Mouse (Mus musculus): Measurements from ENCODE around the gene Rab14. TPM values are rescaled to one million over a fixed set of nuclear protein-coding genes. Genes with fewer than 3 reads are reported as not detected.

The Rab14 gene
- 255 and 280 TPM in 2 replicates for polyA plus RNA-seq (2016; fragmentation: Nextera tagmentation; extraction: Ambion mirVana)

DNA sequence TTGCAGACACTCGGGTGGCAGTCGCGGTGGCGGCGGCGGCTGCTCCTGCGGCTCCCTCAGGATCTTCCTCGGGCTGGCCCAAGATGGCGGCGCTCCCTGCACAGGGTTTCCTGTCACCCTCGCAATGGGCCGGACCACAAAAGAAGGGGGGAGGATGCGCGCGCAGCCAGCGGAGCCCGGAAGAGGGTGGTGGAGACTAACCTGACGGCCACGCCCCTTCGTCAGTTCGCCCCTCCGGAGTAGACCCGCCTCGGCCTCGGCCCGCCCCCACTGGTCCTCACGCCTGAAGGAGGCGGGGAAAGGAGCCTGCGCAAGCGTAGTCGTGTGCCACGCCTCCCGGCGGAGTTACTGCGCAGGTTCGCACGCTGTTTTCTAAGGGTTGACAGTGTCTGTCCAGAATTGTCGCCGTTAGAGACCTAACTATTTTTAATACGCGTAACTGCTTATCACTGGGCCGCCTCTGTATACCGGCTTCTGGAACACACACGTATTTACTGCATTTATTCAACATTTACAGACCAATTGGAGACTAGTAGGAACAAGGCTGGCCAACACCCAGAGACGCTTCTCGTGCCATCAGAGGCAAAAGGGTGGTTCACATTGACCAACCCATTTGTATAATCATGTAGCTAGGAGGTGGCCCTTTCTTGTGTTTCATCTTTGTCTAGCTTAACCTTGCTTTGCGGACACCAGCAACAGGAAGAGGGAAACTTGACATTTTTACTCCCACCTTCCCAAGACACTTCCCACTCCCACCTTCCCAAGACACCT is at the start of gene Rab14:
Gene Rab14 (minus strand): TSS at position 223 of the 771 bp plus-strand sequence.
- H3K4me3 ChIP-seq: peak within 1 kb of the TSS; percentile 89
- no peaks in the 10 kb centered on the region for H3K36me3 ChIP-seq
- peak within 1 kb of the TSS; percentile 99 for H3K27ac ChIP-seq (ENCODE audit: poor library complexity, severe bottlenecking)
- H3K4me2 ChIP-seq: peak within 1 kb of the TSS; percentile 76
- ATAC-seq (ENCODE audit: insufficient number of reproducible peaks, low FRiP score): peak; percentile 98
- peak within 1 kb of the TSS; percentile 99 for H3K9ac ChIP-seq
- under 1% methylated on average over 45 of the region's 47 CpGs for WGBS
- H3K27me3 ChIP-seq (replicated peaks): no peaks in the 10 kb centered on the region
- H3K4me1 ChIP-seq (replicated peaks): peaks cover 15% of the 10 kb centered on the region
- H3K9me3 ChIP-seq (replicated peaks): no peaks in the 10 kb centered on the region

DNA sequence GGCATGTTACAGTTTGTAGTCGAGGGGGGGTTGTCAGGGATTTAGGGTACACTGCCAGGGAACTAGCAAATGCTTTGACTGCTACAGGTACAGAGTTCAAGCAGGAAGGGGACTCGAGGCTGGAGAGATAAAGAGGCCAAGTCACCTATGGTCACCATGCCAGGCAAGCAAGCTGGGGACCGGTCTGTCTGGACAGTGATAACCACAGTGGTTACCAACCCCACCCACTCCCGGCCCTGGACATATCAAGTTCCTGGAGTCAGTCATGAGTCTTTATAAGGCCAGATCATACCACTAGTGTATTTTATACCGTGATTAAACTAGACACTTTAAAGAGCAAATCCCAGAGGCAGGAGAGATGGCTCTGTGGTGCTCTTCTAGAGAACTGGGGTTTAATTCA is 46.8 kb upstream of the Rab14 start:
- no peak for ATAC-seq (ENCODE audit: insufficient number of reproducible peaks, low FRiP score)
- Histone ChIP-seq H3K36me3 (no peaks in the 10 kb centered on the region), H3K4me1 (replicated peaks) (peaks cover 4% of the 10 kb centered on the region; the same call in 1 of the 2 replicates), H3K9ac (no peak overlapping the region), H3K9me3 (replicated peaks) (no peaks in the 10 kb centered on the region), H3K27me3 (replicated peaks) (no peaks in the 10 kb centered on the region), H3K4me2 (no peak overlapping the region), H3K27ac (ENCODE audit: poor library complexity, severe bottlenecking) (no peak overlapping the region), H3K4me3 (no peak overlapping the region)
- 42% methylated on average over 5 of the region's 5 CpGs for WGBS

DNA sequence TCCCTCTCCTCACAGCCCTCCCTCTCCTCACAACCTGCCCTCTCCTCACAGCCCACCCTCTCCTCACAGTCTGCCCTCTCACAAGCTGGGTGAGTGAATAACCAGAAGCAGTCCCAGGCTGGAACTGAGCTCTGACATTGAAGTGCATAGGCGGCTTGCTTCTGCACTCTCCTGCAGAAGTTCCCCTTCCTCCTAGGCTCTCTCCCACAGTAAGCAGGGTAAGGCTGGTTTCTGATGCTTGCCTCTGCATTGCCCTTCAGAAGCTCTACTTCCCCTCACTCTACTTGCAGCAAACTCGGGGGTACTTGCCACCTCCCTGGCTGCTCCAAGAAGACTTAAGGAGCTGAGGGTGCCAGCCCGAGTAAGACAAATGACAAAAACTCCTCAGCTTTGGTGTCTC is 43.3 kb upstream of the Rab14 start:
- ATAC-seq (ENCODE audit: insufficient number of reproducible peaks, low FRiP score): no peak
- Histone ChIP-seq H3K4me3 (no peak overlapping the region), H3K9ac (no peak overlapping the region), H3K4me2 (no peak overlapping the region), H3K36me3 (no peaks in the 10 kb centered on the region), H3K9me3 (replicated peaks) (no peaks in the 10 kb centered on the region), H3K27me3 (replicated peaks) (no peaks in the 10 kb centered on the region), H3K27ac (ENCODE audit: poor library complexity, severe bottlenecking) (no peak overlapping the region), H3K4me1 (replicated peaks) (peaks cover 4% of the 10 kb centered on the region; the same call in 1 of the 2 replicates)
- 35% methylated on average over 3 of the region's 3 CpGs for WGBS

DNA sequence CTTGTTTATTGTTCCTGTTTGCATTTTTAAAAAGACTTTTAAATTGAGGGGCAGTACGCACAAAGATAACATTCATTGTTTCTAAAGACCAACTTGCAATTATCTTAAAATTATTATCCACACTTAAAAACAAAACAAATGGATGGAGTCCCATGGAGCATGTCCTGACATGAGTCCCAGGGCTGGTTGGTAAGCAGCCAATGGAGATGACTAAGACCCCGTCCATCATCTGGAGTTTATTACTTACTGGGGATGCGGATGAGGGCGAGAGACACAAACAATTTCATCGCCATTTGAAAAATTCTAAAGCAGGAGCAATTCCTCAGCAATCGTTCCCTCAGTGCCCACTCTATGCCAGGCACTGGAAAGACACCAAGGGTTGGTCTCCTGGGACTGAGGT is 34.1 kb upstream of the Rab14 start:
- Histone ChIP-seq H3K4me2 (no peak overlapping the region), H3K9ac (no peak overlapping the region), H3K27ac (ENCODE audit: poor library complexity, severe bottlenecking) (no peak overlapping the region), H3K4me1 (replicated peaks) (peaks cover 37% of the 10 kb centered on the region), H3K4me3 (no peak overlapping the region), H3K36me3 (no peaks in the 10 kb centered on the region), H3K27me3 (replicated peaks) (no peaks in the 10 kb centered on the region), H3K9me3 (replicated peaks) (no peaks in the 10 kb centered on the region)
- 76% methylated on average over 6 of the region's 6 CpGs for WGBS
- ATAC-seq (ENCODE audit: insufficient number of reproducible peaks, low FRiP score): no peak

DNA sequence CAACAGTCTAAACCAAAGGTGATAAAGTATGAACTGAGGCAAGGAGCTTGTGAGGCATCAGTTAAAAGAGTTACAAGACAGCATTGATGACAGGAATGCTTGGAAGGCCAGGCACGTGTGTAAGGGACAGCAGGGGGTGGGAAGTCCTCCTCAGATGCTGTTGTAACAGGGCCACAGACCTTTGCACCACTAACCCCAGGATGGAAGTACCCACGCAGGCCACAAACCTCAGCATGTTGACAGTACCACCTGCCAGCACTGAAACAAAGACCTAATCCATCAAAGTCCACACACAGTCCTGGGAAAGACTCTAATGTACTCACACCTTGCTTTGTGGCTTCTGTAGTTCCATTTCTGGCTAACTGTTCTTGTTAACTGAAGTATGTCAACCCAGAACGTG is 33.0 kb upstream of the Rab14 start:
- Histone ChIP-seq H3K9ac (no peak overlapping the region), H3K27ac (ENCODE audit: poor library complexity, severe bottlenecking) (no peak overlapping the region), H3K4me1 (replicated peaks) (peaks cover 39% of the 10 kb centered on the region), H3K36me3 (no peaks in the 10 kb centered on the region), H3K4me3 (no peak overlapping the region), H3K27me3 (replicated peaks) (no peaks in the 10 kb centered on the region), H3K9me3 (replicated peaks) (no peaks in the 10 kb centered on the region), H3K4me2 (no peak overlapping the region)
- 18% methylated on average over 3 of the region's 3 CpGs for WGBS
- no peak for ATAC-seq (ENCODE audit: insufficient number of reproducible peaks, low FRiP score)

DNA sequence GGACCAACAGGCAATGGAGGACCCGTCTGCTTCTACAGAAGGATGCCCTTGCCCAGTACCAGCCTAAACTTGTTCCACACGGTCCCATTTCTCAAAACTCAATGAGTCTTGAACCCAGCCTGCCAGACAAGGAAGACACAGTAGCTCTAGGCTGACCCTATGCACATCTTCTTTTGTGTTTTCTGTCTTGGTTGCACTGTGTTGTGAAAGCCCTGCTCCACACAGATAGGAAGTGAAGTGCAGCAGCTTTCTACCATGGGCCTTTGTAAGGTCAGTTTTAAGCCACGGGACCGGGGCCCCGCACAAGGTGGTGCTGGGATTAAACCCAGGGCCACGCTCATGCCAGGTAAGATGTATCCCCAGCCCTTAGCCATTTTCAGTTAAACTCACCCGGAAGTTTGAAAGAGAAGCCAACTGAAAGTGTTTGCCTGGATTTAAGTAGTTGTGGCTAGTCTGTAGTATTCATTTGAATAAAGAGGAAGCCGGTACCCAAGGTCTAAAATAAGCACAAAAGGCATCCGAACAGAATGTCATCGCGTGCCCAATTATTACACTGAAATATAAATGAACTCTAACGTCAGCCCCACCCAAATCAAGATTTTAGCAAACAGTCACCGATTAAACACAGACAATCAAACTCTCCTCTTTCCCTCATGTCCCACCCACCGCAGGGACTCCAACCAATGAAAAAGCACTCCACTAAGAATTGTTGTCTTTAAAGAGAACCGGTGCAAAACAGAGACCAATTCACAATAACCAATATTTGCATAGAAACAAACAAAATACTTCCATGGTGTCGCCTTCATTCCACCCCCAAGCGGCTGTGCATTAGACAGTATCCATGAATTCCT is 31.9 kb upstream of the Rab14 start:
- no peaks in the 10 kb centered on the region for H3K27me3 ChIP-seq (replicated peaks)
- H3K4me3 ChIP-seq: no peak overlapping the region
- H3K9me3 ChIP-seq (replicated peaks): no peaks in the 10 kb centered on the region
- 0 out of 2 replicates have a peak, but pooled peaks have one; percentile 6 for ATAC-seq (ENCODE audit: insufficient number of reproducible peaks, low FRiP score)
- no peaks in the 10 kb centered on the region for H3K36me3 ChIP-seq
- 61% methylated on average over 17 of the region's 17 CpGs for WGBS
- H3K27ac ChIP-seq (ENCODE audit: poor library complexity, severe bottlenecking): no peak overlapping the region
- peaks cover 39% of the 10 kb centered on the region for H3K4me1 ChIP-seq (replicated peaks)
- no peak overlapping the region for H3K4me2 ChIP-seq
- H3K9ac ChIP-seq: no peak overlapping the region

DNA sequence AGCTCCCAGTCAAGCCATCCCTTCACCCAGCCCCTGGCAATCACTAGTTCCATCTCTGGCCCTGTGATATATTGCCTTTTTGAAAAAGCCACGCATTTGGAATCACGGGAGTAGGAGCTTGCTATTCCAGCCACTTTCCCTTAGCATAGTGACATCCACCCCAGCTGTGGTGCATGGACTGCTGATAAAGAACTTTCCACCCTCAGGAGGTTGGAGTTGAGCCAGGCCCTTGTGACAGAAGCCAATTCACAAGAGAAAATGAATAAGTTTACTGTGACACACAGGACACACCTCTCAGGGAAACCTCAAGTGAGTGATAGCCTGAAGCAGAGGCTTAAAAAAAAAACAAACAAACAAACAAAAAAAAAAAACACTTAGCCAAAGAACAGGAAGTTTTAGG is 31.0 kb upstream of the Rab14 start:
- peaks cover 39% of the 10 kb centered on the region for H3K4me1 ChIP-seq (replicated peaks)
- no peak overlapping the region for H3K27ac ChIP-seq (ENCODE audit: poor library complexity, severe bottlenecking)
- 20% methylated on average over 2 of the region's 2 CpGs for WGBS
- H3K27me3 ChIP-seq (replicated peaks): no peaks in the 10 kb centered on the region
- no peak overlapping the region for H3K4me2 ChIP-seq
- H3K4me3 ChIP-seq: no peak overlapping the region
- no peak for ATAC-seq (ENCODE audit: insufficient number of reproducible peaks, low FRiP score)
- no peak overlapping the region for H3K9ac ChIP-seq
- no peaks in the 10 kb centered on the region for H3K36me3 ChIP-seq
- H3K9me3 ChIP-seq (replicated peaks): no peaks in the 10 kb centered on the region

DNA sequence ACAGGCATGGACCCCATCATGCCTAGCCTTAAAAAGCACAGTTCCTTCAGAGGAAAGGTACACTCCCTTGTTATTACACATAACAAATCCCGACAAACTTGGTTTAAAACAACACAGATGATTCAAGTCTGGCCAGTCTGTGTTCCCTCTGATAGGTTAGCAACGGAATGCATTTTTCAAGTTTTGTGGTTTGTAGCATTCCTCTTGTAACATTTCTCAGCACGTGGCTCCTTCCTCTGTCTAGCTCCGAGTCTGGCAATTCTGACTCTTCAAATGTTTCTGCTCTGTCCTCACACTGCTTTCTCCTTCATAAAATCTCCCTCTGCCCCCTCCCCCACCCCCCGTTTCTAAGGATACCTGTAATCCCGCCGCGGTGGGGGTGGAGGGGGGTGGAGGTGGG is 29.3 kb upstream of the Rab14 start:
- Histone ChIP-seq H3K27me3 (replicated peaks) (no peaks in the 10 kb centered on the region), H3K36me3 (no peaks in the 10 kb centered on the region), H3K9ac (no peak overlapping the region), H3K4me3 (no peak overlapping the region), H3K4me1 (replicated peaks) (peaks cover 39% of the 10 kb centered on the region), H3K27ac (ENCODE audit: poor library complexity, severe bottlenecking) (no peak overlapping the region), H3K9me3 (replicated peaks) (no peaks in the 10 kb centered on the region), H3K4me2 (no peak overlapping the region)
- WGBS: 28% methylated on average over 8 of the region's 8 CpGs
- no peak for ATAC-seq (ENCODE audit: insufficient number of reproducible peaks, low FRiP score)

DNA sequence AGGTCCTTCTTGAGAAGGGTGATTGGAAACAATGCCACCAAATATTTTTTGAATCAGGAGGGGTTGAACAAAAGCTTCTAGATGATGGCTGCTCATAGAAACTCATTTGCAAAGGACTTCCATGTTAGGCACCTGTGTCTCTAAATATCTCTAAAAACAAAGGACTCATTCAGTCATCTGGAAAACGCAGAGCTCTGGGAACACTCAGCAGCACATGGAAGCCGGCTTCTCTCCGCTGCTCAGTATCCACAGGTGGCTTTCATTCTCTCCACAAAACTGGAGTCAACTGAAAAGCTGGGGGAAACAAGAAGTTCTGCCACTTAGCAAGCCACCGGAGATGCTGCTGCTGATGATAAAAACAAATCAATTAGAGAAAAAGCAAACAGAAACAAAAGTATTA is 27.2 kb upstream of the Rab14 start:
- no peak overlapping the region for H3K9ac ChIP-seq
- WGBS: 57% methylated on average over 4 of the region's 4 CpGs
- no peaks in the 10 kb centered on the region for H3K36me3 ChIP-seq
- H3K4me2 ChIP-seq: no peak overlapping the region
- peaks cover 27% of the 10 kb centered on the region for H3K4me1 ChIP-seq (replicated peaks)
- no peak for ATAC-seq (ENCODE audit: insufficient number of reproducible peaks, low FRiP score)
- no peaks in the 10 kb centered on the region for H3K9me3 ChIP-seq (replicated peaks)
- H3K27me3 ChIP-seq (replicated peaks): no peaks in the 10 kb centered on the region
- H3K27ac ChIP-seq (ENCODE audit: poor library complexity, severe bottlenecking): no peak overlapping the region
- no peak overlapping the region for H3K4me3 ChIP-seq

DNA sequence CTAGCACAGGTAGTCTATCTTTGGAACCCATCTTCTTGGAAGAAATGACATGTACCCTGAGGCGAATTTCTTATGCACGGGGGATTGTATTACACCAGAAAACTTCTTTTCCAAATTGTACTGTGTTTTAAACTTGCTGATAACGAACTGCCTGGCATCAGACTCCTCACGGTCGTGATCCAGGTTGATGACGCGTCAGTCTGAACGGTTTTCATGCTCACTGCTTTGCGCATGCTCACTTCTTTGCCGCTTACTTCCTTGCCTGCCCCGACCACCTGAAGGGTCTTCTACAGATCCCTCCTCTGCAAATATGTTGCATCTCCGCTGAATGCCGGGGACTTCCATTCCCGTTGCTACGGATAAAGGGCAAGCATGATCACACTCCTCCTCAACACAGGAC is 23.4 kb upstream of the Rab14 start:
- Histone ChIP-seq H3K4me2 (no peak overlapping the region), H3K36me3 (no peaks in the 10 kb centered on the region), H3K27ac (ENCODE audit: poor library complexity, severe bottlenecking) (no peak overlapping the region), H3K4me1 (replicated peaks) (no peaks in the 10 kb centered on the region), H3K27me3 (replicated peaks) (no peaks in the 10 kb centered on the region), H3K9me3 (replicated peaks) (no peaks in the 10 kb centered on the region), H3K4me3 (no peak overlapping the region), H3K9ac (no peak overlapping the region)
- WGBS: 80% methylated on average over 15 of the region's 15 CpGs
- ATAC-seq (ENCODE audit: insufficient number of reproducible peaks, low FRiP score): no peak

DNA sequence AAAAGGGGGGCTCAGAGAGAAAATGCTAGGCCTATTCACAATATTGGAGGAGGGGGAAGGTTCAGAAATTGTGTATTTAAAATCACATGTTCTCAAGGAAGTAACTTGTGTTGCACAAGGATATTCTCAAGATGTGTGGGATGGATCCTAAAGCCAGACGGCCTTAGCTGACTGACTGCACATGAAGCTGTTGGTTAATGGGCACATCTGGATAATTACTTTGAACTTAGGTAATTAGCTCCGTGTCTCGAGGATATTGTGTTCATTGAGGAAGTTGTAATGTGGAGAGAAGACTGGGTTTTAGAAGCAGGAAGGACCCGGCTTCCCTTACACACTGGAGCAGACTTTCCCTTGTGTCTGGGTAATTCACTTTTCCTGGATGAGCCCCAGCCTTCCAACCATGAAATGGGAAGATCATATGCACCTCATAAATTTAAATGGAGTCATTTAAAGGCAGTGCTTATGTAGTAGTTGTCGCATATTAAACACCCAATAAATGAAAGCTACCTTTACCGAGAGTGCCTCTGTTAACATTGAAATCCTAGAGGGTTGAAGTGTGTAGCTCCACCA is 22.0 kb upstream of the Rab14 start:
- Histone ChIP-seq H3K4me2 (no peak overlapping the region), H3K4me1 (replicated peaks) (no peaks in the 10 kb centered on the region), H3K27me3 (replicated peaks) (no peaks in the 10 kb centered on the region), H3K4me3 (no peak overlapping the region), H3K27ac (ENCODE audit: poor library complexity, severe bottlenecking) (no peak overlapping the region), H3K9me3 (replicated peaks) (no peaks in the 10 kb centered on the region), H3K9ac (no peak overlapping the region), H3K36me3 (no peaks in the 10 kb centered on the region)
- no peak for ATAC-seq (ENCODE audit: insufficient number of reproducible peaks, low FRiP score)
- 74% methylated on average over 6 of the region's 6 CpGs for WGBS

Data from heart, embryonic 12.5 days (tissue).